Mouse (Mus musculus) heart, adult 9 months (tissue): ENCODE measurements at regions not wholly inside any gene's neighbourhood (a gene's known extent, or its start where the extent isn't known, plus 50 kb on each side); places are given as distances from the start of the nearest gene placed in this dataset.

Experiments
- DNase-seq, 2 experiments: peaks; one replicate each; pipeline ENCODE4 v3.0.0; 2022; ENCODE audit warnings: low spot score in 2 of 2

GRCm38 (mm10) chr4:47724331-47725004 lies 250.0 kb downstream of the Sec61b start:
- DNase-seq: no peak

DNA sequence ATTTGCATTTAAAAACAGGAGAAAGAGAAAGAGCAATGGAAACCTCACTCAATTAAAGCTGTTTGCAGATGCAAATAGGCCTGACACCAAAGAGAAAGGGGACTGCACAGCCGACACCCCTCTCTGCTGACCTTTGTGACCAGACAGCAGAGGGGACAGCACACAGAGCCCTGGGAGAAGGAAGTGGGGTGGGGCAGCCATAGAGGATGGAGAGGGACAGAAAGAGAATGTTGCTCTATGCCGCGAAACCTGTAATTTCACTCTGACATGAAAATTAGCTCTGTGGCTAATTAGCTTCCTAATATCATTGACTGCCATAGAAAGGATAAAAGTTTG lies 250.5 kb downstream of the Sec61b start:
- DNase-seq: no peak

DNA sequence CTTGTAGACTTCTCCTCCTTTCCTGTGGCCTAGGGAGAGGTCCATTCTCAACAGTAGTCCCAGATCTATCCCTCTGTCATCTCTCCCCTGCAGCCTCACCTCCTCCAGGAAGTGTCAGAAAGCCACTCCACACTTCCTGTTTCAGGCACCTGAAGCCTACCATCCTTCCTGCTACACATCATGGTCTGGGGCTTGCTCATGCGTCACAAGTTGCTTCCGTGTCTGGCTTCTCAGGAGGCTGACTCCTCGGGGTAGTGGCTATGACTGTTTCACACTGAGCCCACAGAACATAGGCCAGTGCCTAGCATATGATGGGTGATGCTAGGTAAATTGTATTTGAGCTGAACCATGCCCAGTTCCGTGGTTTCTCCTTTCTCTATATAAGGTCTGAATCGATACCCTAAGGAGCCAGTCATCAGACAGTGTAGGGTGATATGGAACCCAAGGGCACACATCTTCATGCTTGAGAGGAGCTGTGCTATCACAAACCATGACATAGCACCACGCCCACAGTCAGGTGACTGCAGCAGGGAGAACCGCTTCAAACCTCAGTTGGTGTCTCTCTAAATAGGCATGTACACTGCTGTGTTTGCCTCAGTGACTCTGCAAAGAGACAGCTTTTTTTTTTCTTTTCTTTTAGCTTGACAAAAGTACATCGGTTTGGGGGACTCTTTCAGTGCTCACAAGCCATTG lies 272.2 kb downstream of the Sec61b start:
- DNase-seq: no peak

DNA sequence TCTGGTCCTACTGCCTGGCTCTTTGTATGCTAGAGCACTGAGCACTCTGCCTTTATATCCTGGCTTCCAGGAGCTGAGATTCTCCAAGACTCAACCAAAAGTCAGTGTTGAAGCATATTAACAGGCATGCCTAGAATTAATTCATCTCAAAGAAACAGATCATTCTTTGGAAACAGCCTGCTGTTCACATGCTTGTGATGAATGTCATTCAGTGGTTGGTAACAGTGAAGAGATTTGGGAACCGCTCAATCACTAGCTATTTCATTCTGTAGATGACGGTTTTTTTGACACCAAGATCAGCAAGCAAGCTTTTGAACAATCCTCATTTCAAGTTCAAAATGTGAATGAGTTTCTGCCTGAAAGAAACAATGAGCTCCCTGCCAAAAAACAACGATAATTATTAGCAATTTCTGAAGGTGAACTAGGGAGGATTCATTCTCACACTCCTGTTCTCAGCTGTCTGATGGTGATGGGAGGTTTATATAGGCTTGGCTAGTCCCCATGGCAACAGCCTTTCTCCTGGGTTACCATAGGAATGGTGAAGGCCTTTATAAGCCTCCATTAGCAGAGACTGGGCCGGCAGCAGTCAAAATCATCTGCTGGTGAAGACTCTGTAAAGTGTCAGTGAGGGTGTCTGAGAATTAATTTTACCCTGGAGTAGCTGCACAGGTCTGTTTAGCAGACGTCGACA lies 272.6 kb upstream of the Nr4a3 start:
- DNase-seq: no peak

DNA sequence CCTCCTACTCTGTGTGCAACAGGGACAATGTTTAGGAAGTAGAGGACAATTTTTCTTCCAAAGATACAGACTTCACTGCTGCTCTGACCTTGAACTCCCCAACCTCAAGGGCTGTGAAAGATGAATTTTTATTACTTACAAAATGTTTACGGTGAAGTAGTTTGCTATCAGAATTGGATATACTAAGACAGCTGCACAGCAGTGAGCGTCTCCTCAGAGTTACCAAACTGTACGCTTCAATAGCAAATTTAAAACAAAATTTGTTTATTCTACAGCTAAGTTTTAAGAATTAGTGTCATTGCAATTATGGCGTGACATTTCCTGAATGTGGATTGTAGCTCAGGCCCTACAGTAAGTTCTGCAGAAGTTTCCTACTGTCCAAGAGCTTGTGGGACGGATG lies 270.3 kb upstream of the Nr4a3 start:
- no peak for DNase-seq

DNA sequence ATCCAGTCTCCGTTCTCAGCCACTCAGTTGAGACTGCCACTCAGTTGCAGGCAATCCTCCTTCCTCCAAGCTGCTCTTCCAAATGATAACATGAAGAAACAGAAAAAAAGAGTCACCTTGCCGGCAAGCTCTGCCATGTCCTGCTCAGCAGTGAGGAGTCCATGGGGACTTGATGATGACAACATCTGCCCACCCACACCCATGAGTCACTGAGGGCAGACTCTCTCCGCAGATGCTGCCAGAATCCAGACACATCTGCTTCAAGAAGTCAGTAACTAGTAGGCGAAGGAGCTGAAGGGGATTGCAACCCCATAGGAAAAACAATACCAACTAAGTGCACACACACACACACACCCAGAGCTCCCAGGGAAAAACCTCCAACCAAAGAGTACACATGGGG lies 263.9 kb upstream of the Nr4a3 start:
- peak in 1 of 2 experiments; percentile 8 for DNase-seq

- no peak for DNase-seq
These were observed 248.0 kb upstream of the Nr4a3 start for GRCm38 (mm10) chr4:47796977-47797376.

DNA sequence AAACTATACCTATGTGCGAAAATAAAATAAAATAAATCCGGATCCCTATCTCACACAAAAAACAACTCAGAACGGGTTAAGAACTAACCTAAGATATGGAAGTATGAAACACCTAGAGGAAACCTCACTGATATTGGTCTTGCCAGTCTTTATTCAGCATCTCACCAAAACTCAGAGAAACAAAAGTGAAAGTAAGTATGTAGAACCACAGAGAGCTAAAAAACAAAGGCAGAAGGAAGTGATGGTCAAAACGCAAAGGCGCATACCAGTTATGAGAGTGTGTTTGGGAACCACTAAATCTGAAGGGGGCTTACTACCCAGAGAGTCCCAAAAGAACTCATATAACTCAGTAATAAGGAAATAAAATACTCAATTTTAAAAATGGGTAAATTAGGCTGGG lies 245.8 kb upstream of the Nr4a3 start:
- no peak for DNase-seq

DNA sequence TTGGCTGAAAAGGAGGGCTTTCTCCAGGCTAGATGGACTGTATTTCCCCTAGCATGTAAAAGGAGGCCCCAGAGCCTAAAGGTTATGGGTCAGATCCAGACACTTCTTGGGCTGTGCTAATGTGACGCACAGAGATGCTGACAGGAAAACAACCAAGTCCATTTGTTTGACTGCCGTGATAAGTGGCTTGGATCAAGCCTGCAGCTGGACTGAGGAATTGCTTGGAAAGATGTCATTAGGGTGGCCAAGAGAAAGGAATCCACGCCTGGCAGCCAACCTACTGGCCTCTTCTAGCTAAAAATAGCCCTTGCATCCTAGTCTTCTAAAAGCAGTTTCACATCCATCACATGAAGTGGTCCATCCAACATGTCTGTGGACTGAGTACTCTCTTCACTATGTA lies 241.8 kb upstream of the Nr4a3 start:
- peak; percentile 31 to 52 for DNase-seq

DNA sequence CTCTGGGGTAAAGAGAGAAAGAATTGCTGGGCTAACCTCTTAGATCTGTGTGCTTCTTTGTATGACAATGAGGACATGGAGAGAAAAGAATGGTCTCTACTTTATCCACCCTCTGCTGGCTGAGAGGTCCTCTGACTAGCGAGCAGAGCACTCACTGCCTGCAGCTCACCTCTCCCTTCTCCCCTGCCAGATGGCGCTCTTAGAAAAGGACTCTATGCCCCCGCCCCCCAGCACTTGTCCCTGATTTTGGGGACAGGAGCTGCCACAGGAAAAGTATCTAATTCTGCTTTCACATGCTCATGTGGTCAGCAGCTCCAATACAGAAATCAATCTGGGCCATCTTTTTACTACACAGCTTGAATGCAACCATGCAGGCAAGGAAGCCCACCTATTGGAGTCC lies 237.1 kb upstream of the Nr4a3 start:
- DNase-seq: no peak

- no peak for DNase-seq
These were observed 230.9 kb upstream of the Nr4a3 start for GRCm38 (mm10) chr4:47814030-47814429.

DNA sequence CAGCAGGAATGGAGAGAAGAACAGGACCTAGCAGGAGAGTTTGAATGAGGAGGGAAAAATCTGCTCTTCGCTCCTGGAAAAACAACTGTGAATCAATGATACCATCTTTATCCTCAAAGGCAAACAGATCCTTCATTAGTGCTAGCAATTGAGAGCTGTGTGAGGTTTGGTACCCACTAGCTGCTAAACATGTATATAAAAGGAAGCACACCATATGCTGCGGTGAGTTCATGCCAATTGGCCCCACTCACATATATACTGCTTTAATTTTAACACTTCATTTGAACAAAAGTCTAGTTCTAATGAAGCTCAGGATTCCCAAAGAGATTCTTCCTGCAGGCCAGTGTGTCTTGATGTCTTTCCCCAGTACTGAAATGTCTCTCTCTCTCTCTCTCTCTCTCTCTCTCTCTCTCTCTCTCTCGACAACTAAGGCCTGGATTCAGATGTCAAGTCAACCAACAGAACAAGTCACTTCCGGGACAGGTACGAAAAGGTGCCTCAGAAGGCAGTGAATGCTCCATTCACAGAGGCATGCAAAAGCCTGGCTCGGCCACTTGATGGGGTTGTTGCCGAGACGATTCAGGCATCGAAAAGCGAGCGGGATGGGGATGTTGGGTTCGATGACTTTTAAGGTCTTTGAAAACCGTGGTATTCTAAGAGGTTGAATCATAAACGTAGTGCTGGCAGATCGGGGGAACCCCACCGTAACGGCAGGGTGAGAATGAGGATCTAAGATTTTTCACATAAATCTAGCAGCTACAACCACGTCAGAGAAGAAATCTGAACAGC lies 226.4 kb upstream of the Nr4a3 start:
- DNase-seq: no peak

GRCm38 (mm10) chr4:47820562-47820961 lies 224.4 kb upstream of the Nr4a3 start:
- no peak for DNase-seq

GRCm38 (mm10) chr4:47823299-47823698 lies 221.7 kb upstream of the Nr4a3 start:
- no peak for DNase-seq

DNA sequence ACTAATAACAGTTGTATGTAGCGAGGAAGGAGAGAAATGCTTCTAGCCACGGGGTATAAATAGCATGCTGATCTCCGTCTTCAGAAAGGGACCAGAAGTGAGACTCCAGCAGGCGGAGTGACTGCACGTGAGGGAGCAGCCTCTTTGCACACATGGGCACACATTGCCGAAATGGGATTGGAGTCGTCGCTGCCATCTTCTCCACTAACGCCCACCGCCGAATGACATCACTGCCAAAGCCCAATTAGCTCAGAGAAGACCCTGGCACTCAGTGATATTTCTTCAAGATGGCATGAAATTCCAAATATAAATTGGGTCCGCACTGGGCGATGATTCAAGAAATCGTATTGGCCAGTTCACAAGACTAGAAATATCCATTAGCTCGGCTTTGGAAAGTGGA lies 220.9 kb upstream of the Nr4a3 start:
- DNase-seq: no peak

GRCm38 (mm10) chr4:47832905-47833304 lies 212.0 kb upstream of the Nr4a3 start:
- DNase-seq: no peak

DNA sequence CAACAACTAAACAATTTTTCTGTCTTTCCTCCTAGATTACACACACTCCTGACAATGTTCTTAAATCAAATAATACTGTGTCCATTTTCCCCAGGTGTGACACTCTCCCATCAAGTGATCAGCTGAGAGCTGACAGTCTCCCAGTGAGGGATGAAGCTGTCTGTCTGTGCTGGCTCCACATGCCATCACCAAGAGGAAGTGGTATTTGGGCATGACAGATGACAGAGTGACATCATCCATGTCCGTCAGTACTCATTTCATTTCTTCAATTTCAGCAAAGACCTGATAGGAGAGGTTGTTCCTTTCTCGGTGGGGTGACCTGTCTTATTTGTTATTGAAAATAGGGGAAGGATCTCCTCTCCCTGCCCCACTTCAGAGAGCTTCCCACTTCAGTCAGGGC lies 206.5 kb upstream of the Nr4a3 start:
- DNase-seq: no peak

DNA sequence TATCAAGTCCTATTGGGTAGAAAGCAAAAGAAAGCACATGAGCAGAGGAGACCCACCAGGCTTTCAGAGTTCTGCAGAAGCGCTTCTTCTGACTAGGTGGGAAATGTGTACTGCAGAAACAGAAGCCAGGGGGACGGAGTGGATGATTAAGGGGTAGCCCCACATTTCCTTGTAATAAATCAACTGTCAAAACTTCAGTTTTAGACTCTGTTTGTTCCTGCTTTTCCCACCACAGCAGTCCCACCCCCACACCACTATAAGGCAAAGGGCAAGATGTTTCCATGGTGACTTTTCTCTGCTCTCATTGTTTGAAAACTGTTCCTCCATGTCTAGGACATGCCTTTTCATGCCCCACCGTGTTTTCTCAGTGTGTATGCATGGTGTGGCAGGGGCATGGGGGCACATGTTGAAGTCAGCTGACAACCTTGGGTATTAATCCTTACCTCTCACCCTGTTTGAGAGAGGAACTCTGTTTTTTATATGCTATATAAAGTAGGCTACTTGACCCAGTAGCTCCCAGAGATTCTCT lies 202.8 kb upstream of the Nr4a3 start:
- DNase-seq: no peak

GRCm38 (mm10) chr4:47845239-47845638 lies 199.7 kb upstream of the Nr4a3 start:
- no peak for DNase-seq

DNA sequence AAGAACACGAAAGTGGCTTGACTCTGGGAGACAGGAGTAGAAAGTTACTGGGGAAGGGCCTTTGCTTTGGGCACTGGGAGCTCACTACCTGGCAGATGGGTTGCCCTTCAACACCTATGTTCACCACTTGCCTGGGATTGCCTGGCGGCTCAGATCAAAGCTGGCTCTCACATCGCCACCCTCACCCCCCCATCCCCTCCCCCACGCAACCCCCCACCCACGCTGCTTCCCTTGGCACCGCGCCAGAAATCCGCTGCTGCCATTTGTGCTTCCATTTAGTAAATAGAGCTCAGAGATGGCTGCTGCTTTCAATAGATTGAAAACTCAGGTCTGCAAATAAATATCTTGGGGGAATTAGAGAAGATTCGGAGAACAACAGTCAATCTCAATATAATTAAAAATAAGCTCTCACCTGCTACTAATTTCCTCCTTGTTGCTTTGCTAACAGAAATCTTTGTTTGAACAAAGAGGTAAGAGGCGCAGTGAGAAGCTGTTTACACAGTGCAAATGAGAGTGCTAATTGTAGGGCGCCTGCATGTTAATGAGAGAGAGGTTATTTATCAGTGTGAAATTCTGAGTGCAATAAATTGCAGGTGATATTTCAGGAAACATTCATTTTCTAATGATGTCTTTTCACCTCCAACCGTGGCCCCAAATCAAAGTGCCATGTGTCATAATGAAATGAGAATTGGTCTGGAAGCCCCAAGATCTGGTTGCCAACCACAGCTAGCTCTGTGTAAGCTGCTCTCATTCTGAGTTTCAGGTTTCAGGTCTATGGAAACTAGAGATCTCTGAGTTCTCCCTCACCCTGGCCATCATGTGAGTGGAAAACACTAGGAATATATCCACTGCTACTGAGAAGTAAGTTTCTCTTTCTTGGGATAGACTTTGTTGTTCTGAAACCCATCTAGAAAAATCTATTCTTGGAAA lies 198.3 kb upstream of the Nr4a3 start:
- no peak for DNase-seq

- DNase-seq: no peak
These were observed 183.8 kb upstream of the Nr4a3 start for GRCm38 (mm10) chr4:47861151-47861550.
